Mouse (Mus musculus) lung, adult 2 months (tissue): ENCODE results near the gene Fcer2a.

Experiments used
- CTCF ChIP-seq: fragments of 200-500 bp; IDR thresholded peaks from 2 replicates; pipeline ENCODE4 v1.5.1; 2011; ENCODE audit warnings: mild to moderate bottlenecking, low read length, control low read depth; ENCODE audit not compliant: insufficient read depth
- POLR2A ChIP-seq: fragments of 200-500 bp; IDR thresholded peaks from 2 replicates; pipeline ENCODE4 v1.6.1; 2011; ENCODE audit warnings: low read depth, mild to moderate bottlenecking, control low read depth, low read length, borderline replicate concordance; ENCODE audit errors: extremely low read depth

- no peak for TF ChIP-seq CTCF
- no peak for TF ChIP-seq POLR2A
Measured at GRCm38 (mm10) chr8:3736947-3737346, 43.0 kb upstream of the Fcer2a start.
